Mouse (Mus musculus): Measurements from ENCODE around the gene Marf1.
"Not testable (repeated sequence)": the region's sequence is repeated elsewhere in the genome, so short reads cannot be mapped to it uniquely, and the experiment has no call there.

The Marf1 gene

DNA sequence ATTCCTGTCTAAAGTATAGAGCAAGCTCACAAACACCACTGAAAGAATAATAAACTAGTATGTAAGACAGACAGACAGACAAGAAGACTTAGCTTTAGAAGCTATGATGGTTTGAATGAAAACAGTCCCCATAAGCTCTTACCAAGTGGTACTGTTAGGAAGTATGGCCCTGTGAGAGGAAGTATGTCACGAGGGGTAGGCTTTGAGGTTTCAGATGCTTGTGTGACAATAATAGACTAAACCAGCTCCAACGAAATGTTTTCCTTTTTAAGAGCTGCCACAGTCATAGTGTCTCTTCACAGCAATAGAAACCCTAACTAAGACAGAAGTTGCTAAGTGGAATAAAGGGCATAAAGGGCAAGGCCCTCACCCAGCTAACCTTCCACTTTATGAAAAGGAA is 28.1 kb downstream of the Marf1 start:
- no peak for DNase-seq (ENCODE audit: low spot score)

DNA sequence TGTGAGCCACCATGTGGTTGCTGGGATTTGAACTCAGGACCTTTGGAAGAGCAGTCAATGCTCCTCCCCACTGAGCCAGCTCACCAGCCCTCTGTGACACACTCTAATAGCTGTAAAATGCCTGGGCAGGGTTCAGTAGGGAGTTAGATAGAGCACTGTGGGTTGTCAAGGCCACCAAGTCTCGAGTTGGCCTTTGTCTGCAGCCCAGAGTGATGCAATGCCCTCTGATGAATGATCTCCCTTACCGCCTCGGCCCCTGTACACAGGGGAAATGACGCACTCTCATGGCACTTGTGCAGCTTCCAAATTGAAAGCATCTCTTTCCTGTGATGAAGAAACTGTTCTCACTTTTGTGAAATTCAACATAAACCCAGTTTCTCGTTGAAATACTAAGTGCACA is 31.3 kb downstream of the Marf1 start:
- DNase-seq (ENCODE audit: low spot score) = no peak

DNA sequence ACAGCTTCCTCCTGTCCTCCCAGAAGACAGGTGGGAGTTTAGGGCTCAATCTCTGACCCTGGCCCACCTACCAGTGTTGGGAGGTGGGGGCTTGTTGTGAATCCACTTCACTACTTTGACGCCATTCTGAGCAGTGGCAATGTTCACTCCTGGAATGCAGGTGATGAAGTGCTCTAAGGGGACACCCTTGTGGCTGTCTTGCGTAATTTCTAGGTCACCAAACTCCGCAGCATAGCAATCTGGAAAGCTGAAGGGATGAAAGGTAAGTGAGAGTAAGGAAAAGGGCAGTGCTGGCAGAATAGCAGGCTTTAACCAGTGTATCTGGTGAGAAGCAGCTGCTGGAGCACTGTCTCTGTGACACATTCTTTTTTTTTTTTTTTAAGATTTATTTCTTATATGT is 31.8 kb downstream of the Marf1 start:
- no peak for DNase-seq (ENCODE audit: low spot score)

DNA sequence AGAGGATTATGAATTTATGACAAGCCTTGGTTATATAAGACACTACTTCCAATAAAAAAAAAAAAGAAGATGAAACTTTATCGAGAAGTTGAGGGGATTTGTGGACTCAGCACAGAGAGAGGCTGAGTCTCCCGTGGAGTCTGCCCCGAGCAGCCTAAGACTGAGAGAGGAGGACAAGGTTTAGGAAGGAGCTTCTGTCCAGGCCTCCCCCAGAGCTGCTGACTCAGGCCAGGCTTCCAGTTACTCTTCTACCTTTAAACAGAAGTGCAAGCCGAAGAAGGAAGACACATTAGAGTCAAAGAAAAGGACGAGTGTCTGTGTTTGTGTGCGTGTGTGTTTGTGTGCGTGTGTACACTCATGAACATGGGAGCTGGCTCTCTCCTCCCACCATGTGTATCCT is 32.4 kb downstream of the Marf1 start:
- DNase-seq (ENCODE audit: low spot score) = no peak

DNA sequence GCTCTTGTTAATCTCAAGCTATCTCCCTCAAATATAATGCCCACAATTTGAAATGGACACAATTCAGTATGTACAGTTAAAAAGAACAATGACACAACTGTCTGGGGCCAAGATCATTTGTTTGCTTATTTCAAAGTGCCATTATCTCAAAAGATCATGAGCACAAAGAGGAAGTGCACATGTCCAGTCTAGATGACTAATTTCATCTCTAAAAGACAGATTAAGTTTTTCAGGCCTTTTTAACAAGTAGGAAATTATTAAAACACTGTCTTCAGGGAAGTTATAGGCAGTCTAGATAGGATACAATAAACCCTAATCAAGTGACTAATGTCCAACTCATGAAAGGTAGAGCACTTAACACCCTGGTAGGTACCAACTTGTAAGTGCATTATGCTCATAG is 34.2 kb downstream of the Marf1 start:
- DNase-seq (ENCODE audit: low spot score) = no peak

DNA sequence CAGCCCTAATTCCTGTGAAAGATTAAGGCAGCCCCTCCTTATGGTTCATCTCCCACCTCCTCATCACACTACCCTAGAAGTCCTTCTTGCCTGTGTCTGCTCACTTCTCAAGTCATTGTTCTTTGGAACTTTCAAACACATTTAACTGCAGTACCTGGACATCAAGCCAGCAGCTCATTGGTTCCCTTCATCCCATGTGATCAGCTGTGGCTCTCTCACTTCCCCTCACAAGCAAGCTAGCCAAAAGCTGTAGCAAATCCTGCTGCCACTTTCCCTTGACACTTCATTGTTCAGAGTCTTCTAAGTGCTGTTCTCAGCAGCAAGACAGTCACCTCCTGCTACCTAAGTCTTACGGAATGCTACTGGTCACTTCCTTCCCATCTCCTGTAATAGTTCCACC is 37.9 kb downstream of the Marf1 start:
- no peak for DNase-seq (ENCODE audit: low spot score)

DNA sequence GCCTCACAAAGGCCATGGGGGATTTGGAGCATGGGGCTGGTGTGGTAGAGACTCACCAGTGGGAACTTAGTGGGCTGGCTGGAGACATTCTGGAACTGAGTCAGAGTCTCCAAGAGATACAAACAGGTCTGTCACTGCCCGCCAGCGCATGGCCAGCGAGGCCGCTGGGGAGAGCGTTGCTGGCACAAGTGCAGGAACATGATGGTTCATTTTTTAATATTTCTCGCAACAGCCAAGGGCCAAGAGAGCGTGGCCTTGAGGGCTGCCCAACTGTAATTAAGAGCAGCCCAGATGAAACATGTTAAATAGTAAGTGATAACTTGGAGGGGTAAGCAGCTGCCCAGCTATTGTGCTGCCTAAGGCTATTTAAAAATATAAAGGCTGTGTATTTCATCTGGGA is 38.4 kb downstream of the Marf1 start:
- no peak for DNase-seq (ENCODE audit: low spot score)

DNA sequence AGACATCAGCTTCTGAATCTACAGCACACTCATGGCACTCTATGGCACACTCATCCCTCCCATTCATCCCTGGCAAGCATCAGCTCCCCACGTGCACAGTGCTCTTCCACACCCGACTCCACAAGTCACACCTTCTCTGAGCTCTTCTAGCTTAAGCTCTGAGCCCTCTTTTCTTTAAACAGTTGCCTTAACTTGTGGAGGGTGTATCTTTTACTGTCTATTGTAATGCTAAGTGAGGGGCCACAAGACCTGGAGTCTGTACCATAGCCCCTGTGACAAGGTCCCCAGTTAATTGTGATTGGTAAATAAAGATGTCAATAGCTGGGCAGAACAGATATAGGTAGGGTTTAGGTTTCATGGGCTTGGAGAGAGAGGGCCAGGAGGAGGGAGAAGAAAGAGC is 39.2 kb downstream of the Marf1 start:
- no peak for DNase-seq (ENCODE audit: low spot score)

DNA sequence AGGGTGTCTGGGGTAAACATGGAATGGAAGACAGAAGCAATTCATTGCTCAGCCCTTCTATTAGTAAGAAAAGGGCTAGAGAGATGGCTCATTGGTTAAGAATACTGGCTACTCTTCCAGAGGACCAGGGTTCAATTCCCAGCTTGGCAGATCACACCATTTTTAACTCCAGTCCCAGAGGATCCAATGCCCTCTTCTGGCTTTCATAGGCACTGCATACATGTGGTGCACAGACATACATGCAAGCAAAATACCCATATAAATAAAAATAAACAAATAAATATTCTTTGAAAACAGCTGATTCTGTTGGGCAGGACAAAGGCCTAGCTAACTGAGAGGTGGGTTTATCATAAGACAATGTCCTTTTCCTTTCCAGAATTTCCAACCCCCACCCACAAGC is 40.6 kb downstream of the Marf1 start:
- DNase-seq (ENCODE audit: low spot score) = no peak

DNA sequence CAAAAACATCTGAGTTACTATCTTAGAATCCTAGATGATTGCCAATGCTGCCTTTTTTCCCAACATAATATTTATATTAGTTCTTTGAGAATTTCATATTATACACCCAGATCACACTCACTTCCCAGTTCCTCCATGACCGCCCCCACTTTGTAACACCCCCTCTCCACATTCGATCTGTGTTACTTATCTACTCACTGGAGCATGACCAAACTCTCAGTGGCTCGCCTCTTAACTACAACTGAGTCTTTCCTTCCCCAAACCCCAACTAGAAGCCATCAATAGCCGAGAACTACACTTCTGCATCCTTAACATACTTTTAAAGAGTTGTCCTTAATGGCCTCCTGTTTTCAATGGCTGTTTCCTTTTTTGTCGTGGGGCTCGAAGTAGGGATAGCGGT is 41.6 kb downstream of the Marf1 start:
- DNase-seq (ENCODE audit: low spot score) = no peak

DNA sequence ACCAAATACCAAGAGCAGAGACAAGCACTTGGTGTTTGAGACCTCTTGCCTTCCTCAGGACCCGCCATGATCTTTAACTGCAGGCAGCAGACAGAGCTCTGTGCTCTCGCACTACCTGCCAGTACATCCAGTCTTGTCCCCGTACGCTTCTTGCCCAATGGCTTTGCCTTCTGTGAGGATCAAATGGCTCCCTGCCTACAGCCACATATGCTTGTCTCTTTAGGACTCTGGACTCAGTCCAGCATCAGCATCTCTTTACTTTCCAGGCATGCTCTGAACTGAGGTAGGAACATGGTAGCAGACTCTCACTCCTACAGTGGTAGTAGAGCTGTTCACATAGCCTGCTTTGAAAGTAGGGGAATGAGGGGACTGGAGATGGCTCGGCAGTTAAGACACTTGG is 42.2 kb downstream of the Marf1 start:
- DNase-seq (ENCODE audit: low spot score) = no peak

DNA sequence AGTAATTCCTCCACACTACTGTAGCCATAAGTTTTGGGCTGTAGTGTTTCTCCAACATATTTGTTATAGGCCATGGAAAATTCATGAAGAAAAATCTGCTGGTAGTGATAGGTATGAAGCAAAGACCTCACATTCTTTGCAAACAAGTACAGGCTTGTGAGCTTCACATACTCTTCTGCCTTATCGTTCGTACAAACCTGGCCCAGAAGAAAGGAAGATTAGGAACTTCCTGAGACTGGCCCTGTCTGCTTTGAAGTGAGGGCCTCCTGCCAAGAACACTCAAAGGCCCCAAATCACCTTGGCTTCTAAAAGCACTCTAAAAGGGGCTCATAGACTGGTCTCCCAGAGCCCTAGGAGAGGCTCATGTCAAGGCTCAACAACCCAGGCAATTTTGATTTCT is 45.9 kb downstream of the Marf1 start:
- DNase-seq (ENCODE audit: low spot score) = no peak

DNA sequence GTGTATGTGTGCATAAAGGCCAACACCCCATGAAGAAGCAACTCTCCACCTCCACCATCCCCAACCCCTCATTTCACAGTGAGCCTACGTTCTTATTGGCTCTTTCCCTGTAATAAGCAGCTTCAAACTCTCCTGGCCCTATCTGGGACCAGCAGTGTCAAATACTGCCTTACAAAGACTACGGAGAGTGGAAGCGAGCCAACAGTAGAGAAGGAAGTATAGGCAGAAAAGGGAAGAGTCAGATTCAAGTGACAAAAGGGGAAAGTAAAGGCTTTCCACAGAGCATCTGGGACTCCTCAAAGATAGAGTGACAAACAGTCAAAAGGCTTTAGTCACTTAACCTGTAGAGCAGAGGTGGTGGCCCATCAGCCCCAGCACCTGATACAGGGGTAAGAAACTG is 50.4 kb downstream of the Marf1 start:
- no peak for DNase-seq (ENCODE audit: low spot score)

DNA sequence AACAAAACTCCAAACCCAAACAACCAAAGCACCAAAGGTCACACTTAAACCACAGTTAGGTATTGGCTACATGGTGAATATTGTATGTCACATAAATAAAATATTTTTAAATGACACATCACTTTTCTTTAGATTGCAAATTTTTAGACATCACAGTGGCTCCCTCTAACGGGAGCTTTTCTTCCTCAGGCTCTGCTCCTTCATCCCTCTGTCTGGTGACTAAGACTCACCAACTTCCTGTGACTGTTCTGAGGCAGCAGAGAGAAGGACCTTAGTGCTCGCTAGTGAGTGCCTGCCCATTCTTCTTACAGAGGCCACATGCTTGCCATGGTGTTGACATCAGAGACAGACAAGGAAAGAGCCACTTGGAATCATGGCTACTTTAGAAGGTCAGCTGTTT is 51.0 kb downstream of the Marf1 start:
- no peak for DNase-seq (ENCODE audit: low spot score)

DNA sequence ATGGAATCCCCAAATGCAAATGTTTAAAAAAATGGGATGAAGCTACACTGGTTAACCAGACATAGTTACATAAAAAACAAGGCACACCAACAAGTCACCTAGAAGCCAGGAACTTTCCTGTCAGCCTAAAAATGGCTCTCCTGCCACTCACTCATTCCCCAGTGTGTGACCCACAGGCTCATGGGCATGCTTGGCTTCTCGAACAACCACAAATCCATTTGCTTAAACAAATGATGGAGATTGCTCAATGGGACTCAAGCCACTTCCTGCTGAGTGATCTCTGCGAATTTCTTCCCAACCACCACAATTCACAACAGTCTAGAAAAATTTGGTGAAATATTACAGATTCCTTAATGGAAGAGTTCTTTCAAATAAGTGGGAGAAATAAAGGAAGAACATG is 52.2 kb downstream of the Marf1 start:
- no peak for DNase-seq (ENCODE audit: low spot score)

DNA sequence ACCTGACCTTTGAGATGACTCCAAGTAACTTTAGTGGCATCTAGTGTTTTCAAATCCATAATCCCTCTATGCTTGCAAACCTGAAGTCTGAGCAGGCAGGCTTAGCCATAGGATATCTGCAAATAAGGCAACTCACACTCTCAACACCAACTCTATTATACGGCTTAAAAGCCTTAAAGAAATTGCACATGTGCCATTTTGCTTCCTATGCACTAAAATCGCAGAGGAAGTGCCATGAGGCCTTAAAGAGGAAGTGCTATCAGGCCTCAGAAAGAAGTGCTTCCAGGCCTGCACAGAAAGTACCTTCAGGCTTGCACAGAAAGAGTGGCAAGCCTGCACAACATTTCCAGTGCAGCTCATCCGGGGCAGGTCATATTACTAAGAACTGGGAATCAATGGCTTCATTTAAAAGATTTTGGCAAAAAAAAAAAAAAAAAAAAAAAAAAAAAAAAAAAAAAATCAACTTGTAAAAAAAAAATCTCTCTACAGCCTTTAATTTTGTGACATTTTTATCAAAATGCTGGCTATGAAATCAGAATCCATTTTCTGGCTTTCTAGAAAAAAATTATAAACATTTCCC is 53.4 kb downstream of the Marf1 start:
- no peak for DNase-seq (ENCODE audit: low spot score)

DNA sequence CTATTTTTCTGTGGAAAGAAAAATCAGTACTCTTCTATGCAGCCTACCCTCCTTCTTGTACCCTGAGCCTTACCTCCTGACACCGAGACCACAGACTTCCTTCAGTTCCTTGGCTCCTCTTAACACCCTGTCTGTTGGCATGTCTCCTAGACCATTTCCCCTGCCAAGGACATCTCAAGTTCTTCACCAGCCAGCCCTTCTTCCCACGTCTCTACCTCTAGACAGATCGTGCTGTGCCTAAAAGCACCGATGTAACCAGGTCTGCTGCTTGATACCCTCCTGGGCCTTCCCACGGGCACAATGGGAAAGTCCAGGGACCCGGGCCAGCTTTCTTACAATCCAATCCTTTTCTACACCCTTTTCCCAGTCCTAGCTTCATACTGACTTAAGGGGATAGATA is 57.3 kb downstream of the Marf1 start:
- no peak for DNase-seq (ENCODE audit: low spot score)

DNA sequence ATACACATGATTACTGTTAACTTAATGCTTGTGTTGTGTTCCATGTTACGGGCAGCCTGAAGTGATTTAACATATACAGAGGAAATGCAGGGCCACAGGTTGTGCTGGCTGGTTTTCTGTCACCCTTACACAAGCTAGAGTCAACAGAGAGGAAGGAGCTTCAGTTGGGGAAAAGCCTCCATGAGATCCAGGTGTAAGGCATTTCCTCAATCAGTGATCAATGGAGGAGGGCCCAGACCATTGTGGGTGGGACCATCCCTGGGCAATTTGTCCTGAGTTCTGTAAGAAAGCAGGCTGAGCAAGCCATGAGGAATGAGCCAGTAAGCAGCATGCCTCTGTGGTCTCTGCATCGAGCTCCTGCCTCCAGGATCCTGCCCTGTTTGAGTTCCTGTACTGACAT is 71.4 kb downstream of the Marf1 start:
- no peak for DNase-seq (ENCODE audit: low spot score)

DNA sequence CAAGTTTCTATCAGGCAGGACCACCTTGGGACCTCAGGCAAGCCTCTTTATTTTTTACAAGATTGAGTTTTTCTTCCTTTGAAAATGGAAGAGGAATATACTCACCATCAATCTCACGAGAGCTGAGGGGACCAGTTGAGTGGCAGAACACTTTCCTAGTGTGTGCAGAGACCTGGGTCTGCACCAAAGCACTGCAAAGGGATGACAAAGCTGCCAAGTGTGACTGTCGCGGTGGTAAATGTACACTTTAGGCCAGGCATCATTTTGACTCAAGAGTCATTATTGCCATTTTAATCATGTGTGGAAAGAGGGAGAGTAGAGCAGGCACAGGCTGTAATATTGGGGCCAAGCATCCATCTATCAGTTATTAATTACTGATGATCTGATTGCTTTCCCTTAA is 73.9 kb downstream of the Marf1 start:
- DNase-seq (ENCODE audit: low spot score) = no peak

DNA sequence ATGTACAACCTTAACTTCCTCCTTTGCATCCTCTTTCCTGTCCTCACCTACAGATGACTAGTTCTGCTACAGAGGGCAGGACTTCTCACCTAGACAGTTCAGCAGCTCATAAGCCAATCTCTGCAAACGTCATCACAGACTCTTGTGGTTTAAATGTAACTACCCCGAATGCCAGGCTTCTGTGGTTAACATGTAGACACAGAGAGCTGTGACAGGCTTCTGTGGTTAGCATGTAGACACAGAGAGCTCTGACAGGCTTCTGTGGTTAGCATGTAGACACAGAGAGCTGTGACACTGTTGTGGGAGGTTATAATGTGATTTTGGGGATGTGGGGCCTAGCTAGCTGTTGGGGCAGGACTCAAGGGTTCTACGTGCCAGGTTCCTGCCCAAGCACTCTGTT is 74.9 kb downstream of the Marf1 start:
- no peak for DNase-seq (ENCODE audit: low spot score)

DNA sequence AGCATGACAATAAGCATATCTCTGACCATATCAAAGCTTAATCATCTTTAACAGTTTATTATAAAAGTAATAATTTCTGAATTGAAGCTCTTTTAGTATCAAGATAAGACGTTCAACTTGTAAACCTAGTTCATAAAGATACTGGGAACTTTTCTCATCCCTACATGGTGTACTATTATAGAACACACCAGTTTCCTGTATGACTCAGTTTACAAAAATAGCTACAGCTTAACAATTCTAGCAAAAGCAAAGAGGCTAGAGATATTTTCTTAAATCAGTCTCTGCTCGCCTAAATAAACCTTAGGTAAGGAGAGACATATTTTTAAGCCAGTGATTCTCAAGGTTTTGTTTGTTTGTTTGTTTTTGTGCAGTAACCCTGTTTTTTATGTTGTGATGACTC is 80.2 kb downstream of the Marf1 start:
- DNase-seq (ENCODE audit: low spot score) = no peak

DNA sequence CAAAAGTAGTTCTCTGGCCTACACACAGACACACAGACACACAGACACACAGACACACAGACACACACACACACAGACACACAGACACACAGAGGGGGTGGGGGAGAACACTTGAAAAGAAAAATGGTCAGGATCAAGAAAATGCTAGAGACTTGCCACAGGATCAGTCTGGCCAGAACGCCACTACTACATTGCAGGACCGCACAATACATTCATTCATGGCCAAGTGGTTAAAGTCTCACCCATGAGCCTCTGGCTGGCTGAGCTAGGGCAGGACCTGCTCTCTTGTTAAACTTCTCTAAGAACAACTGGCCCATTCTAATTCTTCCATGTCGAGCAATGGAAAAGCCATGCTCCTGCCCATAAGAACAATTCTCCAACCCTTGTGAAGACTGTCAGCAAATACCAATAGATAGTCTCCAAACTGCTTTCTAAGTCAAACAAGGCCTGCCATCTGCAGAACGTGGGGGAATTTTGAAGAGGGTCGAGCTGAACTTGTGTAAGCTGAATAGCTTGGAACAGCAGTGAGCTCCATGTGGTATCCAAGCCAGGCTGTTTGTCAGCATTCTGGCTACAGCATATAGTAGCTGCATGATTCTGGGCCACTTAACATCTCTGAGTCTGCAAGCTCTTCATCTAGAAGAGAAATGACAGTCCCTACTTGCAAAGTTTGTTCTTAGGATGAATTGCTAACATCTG is 92.5 kb downstream of the Marf1 start:
- no peak for DNase-seq (ENCODE audit: low spot score)

DNA sequence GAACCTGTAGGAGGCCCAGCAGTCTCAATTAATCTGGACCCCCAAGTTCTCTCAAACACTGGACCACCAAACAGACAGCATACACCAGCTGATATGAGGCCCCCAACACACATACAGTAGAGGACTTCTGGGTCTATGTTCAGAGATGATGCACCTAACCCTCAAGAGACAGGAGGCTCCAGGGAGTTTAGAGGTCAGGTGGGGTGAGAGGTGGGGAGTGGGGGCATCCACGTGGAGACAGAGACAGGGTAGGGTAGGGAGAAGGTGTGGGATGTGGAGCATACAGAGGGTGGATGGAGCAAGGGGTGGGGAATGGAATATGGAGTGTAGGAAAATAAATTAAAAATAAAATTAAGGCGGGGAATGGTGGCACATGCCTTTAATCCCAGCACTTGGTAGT is 94.5 kb downstream of the Marf1 start:
- DNase-seq (ENCODE audit: low spot score) = not testable (repeated sequence)

DNA sequence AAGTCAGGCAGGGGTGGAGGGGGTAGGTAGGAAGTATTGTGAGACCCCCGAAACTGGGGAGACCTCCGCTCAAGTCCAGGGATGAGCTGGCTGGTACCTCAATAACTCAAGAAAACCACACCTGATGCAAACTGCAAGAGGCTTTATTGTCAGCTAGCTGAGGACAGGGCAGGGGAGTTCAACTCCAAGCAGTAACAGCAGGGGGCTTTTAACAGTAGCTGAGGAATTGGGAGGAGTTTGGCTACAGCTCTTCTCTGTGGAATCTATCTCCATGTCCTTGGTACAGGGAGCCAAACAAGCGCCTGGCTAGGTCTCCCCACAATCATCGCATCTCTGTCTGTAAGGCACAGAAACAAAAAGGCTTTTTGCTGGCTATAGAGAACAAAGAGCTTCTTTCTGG is 96.6 kb downstream of the Marf1 start:
- DNase-seq (ENCODE audit: low spot score) = not testable (repeated sequence)

DNA sequence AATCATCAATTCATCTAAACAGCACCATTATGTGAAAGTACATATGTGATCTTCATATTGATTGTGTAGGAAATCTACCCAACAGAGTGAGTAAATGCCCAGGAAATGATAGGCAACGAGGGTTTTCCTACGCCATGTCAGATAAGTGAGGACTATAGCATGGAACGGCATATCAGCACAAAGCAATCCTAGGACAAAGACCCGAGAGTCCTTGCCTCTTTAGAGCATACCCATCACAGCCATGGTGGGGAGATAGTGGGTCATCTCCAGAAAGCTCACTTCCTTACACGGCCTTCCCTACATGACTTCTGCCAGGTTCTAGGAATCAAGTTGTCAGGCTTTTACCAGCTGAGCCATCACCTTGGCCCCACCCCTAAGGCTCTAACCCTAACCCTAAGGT is 103.3 kb downstream of the Marf1 start:
- no peak for DNase-seq (ENCODE audit: low spot score)

Measured in left cerebral cortex, adult 11 months (tissue).